ENCODE assay signal across 15 mouse cellular contexts in genomic region chr1:21552715-21553114, GRCm38 (mm10).
"Had no signal": no experiment of that assay in that cellular context is flagged by ENCODE, and none has a peak within 500 bp of the region (broad histone marks: within the 10 kb centered on the region; RNA-seq: fewer than 3 reads in every experiment).

No protein-coding gene starts in this region.

- H3K27ac ChIP-seq: kidney, embryonic 15.5 days; limb, embryonic 12.5 days; liver, embryonic 13.5 days; midbrain, embryonic 15.5 days; neural tube, embryonic 13.5 days; stomach, postnatal 0 days had no signal

- DNase-seq: kidney, adult 2 months; kidney, postnatal 14 days; liver; liver, embryonic 13.5 days; liver, postnatal 0 days; lung, postnatal 36 days; right cerebral cortex, postnatal 14 days; thymus, adult 18-20 months; thymus, postnatal 25 days had no signal

- H3K27me3 ChIP-seq: kidney, embryonic 15.5 days; limb, embryonic 12.5 days; liver, embryonic 13.5 days; megakaryocyte, embryonic 14.5 days; midbrain, embryonic 15.5 days; neural tube, embryonic 13.5 days had no signal

- H3K4me3 ChIP-seq: kidney, embryonic 15.5 days; limb, embryonic 12.5 days; liver, embryonic 13.5 days; megakaryocyte, embryonic 14.5 days; midbrain, embryonic 15.5 days; neural tube, embryonic 13.5 days had no signal

- ATAC-seq: liver, postnatal 0 days; midbrain, embryonic 15.5 days had no signal

- H3K4me1 ChIP-seq: kidney, embryonic 15.5 days; limb, embryonic 12.5 days; liver, embryonic 13.5 days; midbrain, embryonic 15.5 days; neural tube, embryonic 13.5 days had no signal
